Mouse (Mus musculus) heart, postnatal 25 days (tissue): ENCODE results near the gene Rtp2. TPM values are rescaled to one million over a fixed set of nuclear protein-coding genes. Genes with fewer than 3 reads are reported as not detected.

Experiments used
- DNase-seq: peaks from one replicate; pipeline ENCODE4 v3.0.0; 2022; ENCODE audit warnings: low spot score
- intact Hi-C: fragments of 180-260 bp; cut with DNase I; formaldehyde crosslinking; loops from one replicate; pipeline ENCODE4 v1.15.1; 2025
- total RNA-seq, 2 experiments: library from RNA; stranded (reverse); gene quantifications; 2 replicates each; pipeline ENCODE4 v1.2.3; 2021

The Rtp2 gene
- total RNA-seq, 2 experiments from 2014 or later = not detected

GRCm38 (mm10) chr16:23897984-23898586, 34.1 kb downstream of the Rtp2 start:
- intact Hi-C loops = loop anchor here (2.0 kb wide), 1 partner anchor 55 kb away; no protein-coding TSS in a partner anchor
- peak; percentile 17 for DNase-seq

- DNase-seq = no peak
- intact Hi-C loops = no loop called here
Observed at GRCm38 (mm10) chr16:23897486-23897885, 34.7 kb downstream of the Rtp2 start.

- intact Hi-C loops = no loop called here
- DNase-seq = no peak
Observed at GRCm38 (mm10) chr16:23895135-23895534, 37.1 kb downstream of the Rtp2 start.

DNA sequence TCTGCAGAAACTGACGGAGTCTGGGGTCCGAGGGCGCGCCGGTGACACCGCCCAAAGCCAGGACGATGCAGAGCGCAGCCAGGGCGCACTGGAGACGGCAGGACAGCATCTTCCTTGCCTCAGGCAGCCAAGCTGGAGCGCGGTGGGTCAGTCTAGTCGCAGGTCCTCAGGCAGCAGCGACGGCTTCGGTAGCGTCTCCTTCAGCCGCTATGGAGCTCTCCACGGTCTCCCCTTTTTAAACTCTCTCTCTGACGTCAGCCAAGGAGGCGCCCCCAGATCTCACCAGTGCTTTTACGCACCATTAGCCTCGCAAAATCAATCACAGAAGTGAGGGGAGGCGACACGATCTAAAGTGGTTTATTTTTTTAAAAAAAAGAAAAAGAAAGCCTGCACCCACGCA, 41.6 kb downstream of the Rtp2 start, which contains the start of gene Sst:
Gene Sst (minus strand): TSS at position 323 of the 400 bp plus-strand sequence.
- DNase-seq = no peak
- intact Hi-C loops = no loop called here

DNA sequence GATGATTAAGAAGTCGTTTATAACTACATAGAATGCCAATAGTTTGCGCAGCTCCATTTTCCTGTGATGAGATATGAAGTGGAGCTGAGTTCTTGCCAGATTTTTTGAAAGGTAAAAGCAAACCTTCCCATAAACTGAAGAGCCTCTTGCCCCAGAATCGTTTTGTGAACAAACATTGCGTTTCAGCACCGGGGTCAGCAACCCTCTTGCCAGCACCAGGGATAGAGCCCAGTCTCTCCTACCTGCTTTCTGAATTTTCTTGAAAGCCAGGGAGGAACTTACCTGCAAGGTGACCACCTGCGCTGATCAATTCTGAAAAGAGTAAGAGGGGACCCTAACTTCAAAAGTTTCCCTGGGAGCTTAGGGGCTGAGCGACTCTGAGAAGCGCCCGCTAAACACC, 42.0 kb downstream of the Rtp2 start:
- intact Hi-C loops = no loop called here
- DNase-seq = no peak

DNA sequence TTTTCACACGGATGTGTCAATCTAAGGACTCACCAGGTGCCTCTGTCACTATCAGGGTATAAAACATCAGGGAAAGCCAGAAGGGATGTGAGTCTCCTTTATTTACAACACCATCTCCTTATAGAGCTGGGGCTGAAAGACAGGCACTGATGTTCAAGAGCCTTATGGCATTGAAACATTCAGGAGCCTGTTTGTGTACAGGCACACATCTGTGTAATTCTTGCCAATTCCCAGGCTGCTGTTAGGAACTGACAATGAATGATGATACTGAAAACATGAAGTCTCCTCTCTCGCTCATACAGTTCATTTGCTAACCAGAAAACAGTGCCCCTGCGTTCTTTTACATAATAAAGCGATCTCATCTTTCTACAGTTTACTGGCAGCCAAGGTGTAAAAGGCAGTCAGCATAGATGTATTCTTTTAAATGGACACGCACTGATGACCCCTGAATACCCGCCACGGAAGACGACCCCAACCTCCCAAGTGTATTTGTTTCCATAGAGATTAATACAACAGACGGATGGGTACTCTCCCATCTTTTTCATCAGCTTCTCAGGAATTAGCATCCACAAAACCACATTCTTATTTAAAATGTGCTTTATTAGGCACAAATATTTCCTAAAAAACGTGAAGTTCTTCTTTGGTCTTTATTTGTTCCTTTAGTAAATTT, 44.1 kb downstream of the Rtp2 start:
- intact Hi-C loops = no loop called here

DNA sequence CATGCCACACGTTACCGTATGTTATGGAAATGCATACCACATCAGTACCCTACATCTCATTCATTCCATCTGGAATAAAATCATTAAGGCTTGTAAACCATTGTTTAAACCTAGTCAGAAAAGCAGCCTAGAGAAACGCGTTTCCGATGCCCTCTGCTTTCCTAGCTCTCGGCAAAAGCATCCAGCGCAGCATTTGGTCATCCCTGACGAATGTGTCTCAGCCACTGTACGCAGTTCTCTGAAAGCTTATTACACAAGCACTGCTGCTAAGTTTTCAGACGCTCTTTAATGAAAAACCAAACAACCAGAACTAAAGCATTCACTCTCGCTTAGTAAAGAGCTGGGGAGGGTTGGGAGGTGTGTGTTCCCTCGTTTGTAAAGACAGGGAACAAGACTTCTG, 47.1 kb downstream of the Rtp2 start:
- intact Hi-C loops = no loop called here
- DNase-seq = no peak

More for the DNA sequence above, 44.1 kb downstream of the Rtp2 start:
- DNase-seq = no peak

Other genes with a start within 250 kb of the Rtp2 start
- not detected for gene Sst, start 41.4 kb downstream of the Rtp2 start, total RNA-seq
- gene Gm37419, start 56.1 kb upstream of the Rtp2 start, total RNA-seq = not detected
- 10 to 100 TPM; 12.0 to 17.6 TPM for gene Bcl6, start 56.5 kb upstream of the Rtp2 start, total RNA-seq